Mouse (Mus musculus): ENCODE results near the gene Bmp4. TPM values are rescaled to one million over a fixed set of nuclear protein-coding genes. Genes with fewer than 3 reads are reported as not detected.

Gene Bmp4
- total and polyA plus RNA-seq, 2 experiments from 2014 or later = 6.3 to 17.9 TPM

GRCm38 (mm10) chr14:46338801-46339200 lies 51.7 kb downstream of the Bmp4 start:
- WGBS = 55% methylated on average over 11 of the region's 11 CpGs
- Histone ChIP-seq H3K27me3 (ENCODE audit: control insufficient read depth, insufficient read depth, low read length) (no peaks in the 10 kb centered on the region), H3K4me2 (ENCODE audit: low read depth, low read length) (no peak overlapping the region), H3K36me3 (replicated peaks; ENCODE audit: control insufficient read depth, insufficient read depth, low read length) (no peaks in the 10 kb centered on the region), H3K4me3 (ENCODE audit: low read depth, low read length) (no peak overlapping the region), H3K4me1 (ENCODE audit: control insufficient read depth, insufficient read depth) (no peaks in the 10 kb centered on the region), H3K9ac (replicated peaks; ENCODE audit: low read depth, low read length) (no peak overlapping the region), H3K27ac (ENCODE audit: low read depth) (no peak overlapping the region), H3K9me3 (replicated peaks; ENCODE audit: control insufficient read depth, low read length) (no peaks in the 10 kb centered on the region)
- no peak for DNase-seq (ENCODE audit: low spot score)
- TF ChIP-seq EP300 (IDR thresholded peaks at IDR 0.05; ENCODE audit: low read depth) (no peak), CTCF (IDR thresholded peaks at IDR 0.05; ENCODE audit: low read depth) (no peak)
- no peak for ATAC-seq (ENCODE audit: insufficient read depth, low read depth)

Other genes starting within 250 kb of the Bmp4 start
- not detected in 2 replicates for gene Gm15217, start 11.3 kb downstream of the Bmp4 start, total RNA-seq (2014; rRNA removed; ENCODE audit: low replicate concordance)
- gene Gm15217, start 11.3 kb downstream of the Bmp4 start, polyA plus RNA-seq (2015; fragmentation: Nextera tagmentation; extraction: Ambion mirVana) = not detected in 2 replicates

All from heart, postnatal 0 days (tissue).